Mouse (Mus musculus): ENCODE results near the gene Cd82.

DNA sequence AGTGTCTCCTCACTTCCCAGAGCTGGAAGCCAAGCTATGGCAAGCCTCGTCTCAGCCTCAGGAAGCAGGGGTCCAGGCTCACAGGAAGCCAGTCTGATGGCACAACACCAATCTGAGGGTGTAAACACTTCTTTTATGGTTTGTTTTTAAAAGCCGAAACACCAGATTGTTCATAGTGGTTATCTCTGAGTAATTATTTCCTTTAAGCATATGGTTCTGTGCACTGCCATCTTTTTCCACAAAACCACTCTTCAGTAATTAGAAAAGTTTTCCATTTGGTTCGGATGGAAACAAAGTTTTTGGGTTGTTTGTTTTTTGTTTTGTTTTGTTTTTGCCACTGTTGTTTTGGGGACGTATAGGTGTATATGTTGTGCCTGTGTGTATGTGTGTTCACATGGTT lies 9.9 kb downstream of the Cd82 start:
- TF ChIP-seq CTCF (IDR thresholded peaks at IDR 0.05; ENCODE audit: borderline replicate concordance, extremely low read depth, insufficient read depth, insufficient read length) (no peak), POLR2A (IDR thresholded peaks at IDR 0.05; ENCODE audit: borderline replicate concordance, extremely low read depth, insufficient read depth, insufficient read length, poor library complexity, severe bottlenecking) (no peak)

Measured in brain, embryonic 14.5 days (tissue).